Mouse (Mus musculus): ENCODE results near the gene Neu3. TPM values are rescaled to one million over a fixed set of nuclear protein-coding genes. Genes with fewer than 3 reads are reported as not detected.
"Not testable (repeated sequence)": the region's sequence is repeated elsewhere in the genome, so short reads cannot be mapped to it uniquely, and the experiment has no call there.

The Neu3 gene
- polyA plus RNA-seq, 1 experiment from 2014 or later, result 5.3 TPM

DNA sequence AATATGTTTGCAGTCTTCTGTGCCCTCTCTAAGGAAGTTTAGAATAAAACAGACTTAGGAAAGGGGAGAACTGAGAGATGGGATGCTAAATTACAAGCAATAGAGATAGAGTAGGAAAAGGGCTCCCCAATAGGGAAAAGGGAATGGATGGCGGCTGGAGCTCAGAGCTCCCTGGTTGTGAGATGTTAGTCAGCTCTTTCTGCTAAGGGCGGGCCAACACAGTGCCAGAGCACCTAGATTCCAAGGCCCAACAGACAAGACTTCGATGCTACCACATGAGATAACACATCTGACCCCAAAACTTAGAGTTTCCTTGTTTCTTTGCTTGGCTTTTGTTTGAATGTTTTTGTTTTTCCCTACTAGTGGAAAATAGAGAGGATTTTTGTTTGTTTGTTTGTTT, 24.2 kb downstream of the Neu3 start:
- not testable (repeated sequence) for H3K27ac ChIP-seq; H3K9ac ChIP-seq; H3K4me2 ChIP-seq; ATAC-seq (ENCODE audit: borderline replicate concordance, extremely low read depth, low FRiP score, low TSS enrichment); H3K4me1 ChIP-seq; H3K4me3 ChIP-seq; H3K27me3 ChIP-seq; H3K36me3 ChIP-seq; H3K9me3 ChIP-seq
- WGBS, result 84% methylated on average over 3 of the region's 3 CpGs

DNA sequence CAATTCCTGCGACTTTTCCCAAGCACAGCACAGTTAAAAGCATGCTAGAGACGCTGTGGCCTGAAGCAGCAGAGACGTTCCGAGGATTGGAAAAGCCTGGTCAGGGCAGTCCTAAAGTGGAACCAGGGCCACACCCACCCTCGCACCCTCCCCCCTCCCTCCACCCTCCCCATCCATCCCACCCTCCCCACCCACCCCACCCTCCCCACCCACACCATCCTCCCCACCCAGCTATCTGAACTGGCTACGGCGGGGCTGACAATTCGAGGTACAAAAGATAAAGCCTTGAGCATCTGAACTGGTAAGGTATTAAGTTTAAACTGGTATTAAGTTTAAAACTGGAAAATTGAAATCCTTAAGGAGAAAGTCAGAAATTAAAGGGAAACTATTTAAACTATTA, 24.7 kb downstream of the Neu3 start:
- no peak for ATAC-seq (ENCODE audit: borderline replicate concordance, extremely low read depth, low FRiP score, low TSS enrichment)

DNA sequence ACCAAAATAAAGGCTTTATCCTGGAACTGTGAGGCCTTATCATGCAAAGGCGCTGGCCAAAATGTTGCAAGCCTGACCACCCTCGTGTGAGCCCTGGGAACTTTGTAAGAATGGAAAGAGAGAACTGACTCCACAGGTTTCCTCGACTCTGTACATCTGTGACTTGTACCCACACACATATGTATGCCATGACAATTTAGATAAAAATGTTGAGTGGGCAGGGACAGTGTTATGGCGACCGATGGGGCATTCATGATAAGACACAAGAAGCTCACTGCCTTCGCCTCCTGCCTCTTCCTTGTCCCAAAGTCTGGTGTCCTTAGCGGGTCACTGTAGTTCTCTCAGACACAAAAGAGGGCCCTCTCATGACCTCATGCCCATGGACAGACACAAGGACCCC, 29.1 kb downstream of the Neu3 start:
- ATAC-seq (ENCODE audit: borderline replicate concordance, extremely low read depth, low FRiP score, low TSS enrichment), result no peak
- WGBS, result 72% methylated on average over 7 of the region's 7 CpGs
- no peaks in the 10 kb centered on the region for H3K36me3 ChIP-seq
- H3K27me3 ChIP-seq, result peaks cover 6% of the 10 kb centered on the region; the same call in 1 of the 2 replicates
- no peak overlapping the region for H3K4me2 ChIP-seq
- H3K4me1 ChIP-seq, result peaks cover 6% of the 10 kb centered on the region; the same call in 1 of the 2 replicates
- no peak overlapping the region for H3K27ac ChIP-seq
- no peaks in the 10 kb centered on the region for H3K9me3 ChIP-seq
- H3K4me3 ChIP-seq, result no peak overlapping the region
- no peak overlapping the region for H3K9ac ChIP-seq

More for the DNA sequence above, 24.7 kb downstream of the Neu3 start:
- H3K4me3 ChIP-seq, result no peak overlapping the region
- no peaks in the 10 kb centered on the region; the same call in 1 of the 2 replicates for H3K27me3 ChIP-seq
- H3K36me3 ChIP-seq, result no peaks in the 10 kb centered on the region
- H3K4me1 ChIP-seq, result no peaks in the 10 kb centered on the region
- WGBS, result 56% methylated on average over 8 of the region's 8 CpGs
- no peak overlapping the region for H3K9ac ChIP-seq
- H3K27ac ChIP-seq, result no peak overlapping the region
- H3K9me3 ChIP-seq, result no peaks in the 10 kb centered on the region
- H3K4me2 ChIP-seq, result no peak overlapping the region

DNA sequence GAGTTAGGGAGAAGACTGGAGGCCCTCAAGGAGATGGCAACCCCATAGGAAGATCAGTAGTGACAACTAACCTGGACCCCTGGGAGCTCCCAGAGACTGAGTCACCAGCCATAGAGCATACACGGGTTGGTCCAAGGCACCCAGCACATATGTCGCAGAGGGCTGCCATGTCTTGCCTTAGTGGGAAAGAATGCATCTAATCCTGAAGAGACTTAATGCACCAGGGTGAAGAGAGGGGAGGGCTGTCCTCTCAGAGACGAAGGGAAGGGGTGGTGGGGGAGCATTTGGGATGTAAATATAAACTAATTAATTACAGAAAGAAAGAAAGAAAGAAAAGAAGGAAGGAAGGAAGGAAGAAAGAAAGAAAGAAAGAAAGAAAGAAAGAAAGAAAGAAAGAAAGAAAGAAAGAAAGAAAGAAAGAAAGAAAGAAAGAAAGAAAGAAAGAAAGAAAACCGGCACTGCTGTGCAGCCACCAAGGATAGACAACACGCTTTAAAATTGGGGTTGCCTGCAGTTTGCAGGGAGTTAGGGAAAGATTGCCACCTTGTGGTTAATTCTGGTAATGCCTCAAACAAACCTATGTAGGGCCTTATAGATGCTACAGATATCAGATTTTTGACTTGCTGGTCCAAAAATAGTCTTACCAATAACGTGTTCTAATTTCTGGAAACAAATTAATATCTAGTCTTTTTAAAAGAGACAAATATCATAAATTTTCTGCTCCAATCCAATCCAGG, 30.1 kb downstream of the Neu3 start:
- WGBS, result 30% methylated on average over 6 of the region's 6 CpGs
- Histone ChIP-seq H3K9ac (no peak overlapping the region), H3K36me3 (no peaks in the 10 kb centered on the region), H3K4me2 (no peak overlapping the region), H3K27ac (no peak overlapping the region), H3K9me3 (no peaks in the 10 kb centered on the region), H3K27me3 (peaks cover 6% of the 10 kb centered on the region; the same call in 1 of the 2 replicates), H3K4me3 (no peak overlapping the region), H3K4me1 (peaks cover 6% of the 10 kb centered on the region; the same call in 1 of the 2 replicates)
- no peak for ATAC-seq (ENCODE audit: borderline replicate concordance, extremely low read depth, low FRiP score, low TSS enrichment)

DNA sequence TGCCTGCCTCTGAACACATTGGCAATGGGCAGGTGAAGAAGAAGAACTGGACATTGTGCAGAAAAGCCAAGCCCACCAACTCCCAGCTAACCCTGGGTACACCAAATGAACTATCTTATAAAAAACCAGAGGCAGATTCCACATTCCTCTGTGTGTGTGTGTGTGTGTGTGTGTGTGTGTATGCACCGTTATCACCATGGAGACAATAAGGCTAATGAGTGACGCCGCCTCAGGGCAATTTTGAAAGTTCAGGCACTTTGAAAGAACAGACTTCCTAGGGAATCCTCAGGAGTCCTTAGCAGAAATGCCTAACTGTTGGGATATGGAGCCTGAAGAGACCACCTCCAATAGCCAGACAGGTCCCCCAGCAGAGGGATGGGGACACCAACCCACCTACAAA, 31.0 kb downstream of the Neu3 start:
- Histone ChIP-seq H3K27me3 (peaks cover 6% of the 10 kb centered on the region; the same call in 1 of the 2 replicates), H3K4me1 (peaks cover 6% of the 10 kb centered on the region; the same call in 1 of the 2 replicates), H3K4me2 (no peak overlapping the region), H3K9me3 (no peaks in the 10 kb centered on the region), H3K4me3 (no peak overlapping the region), H3K36me3 (no peaks in the 10 kb centered on the region), H3K9ac (no peak overlapping the region), H3K27ac (no peak overlapping the region)
- no peak for ATAC-seq (ENCODE audit: borderline replicate concordance, extremely low read depth, low FRiP score, low TSS enrichment)
- 75% methylated on average over 3 of the region's 3 CpGs for WGBS

DNA sequence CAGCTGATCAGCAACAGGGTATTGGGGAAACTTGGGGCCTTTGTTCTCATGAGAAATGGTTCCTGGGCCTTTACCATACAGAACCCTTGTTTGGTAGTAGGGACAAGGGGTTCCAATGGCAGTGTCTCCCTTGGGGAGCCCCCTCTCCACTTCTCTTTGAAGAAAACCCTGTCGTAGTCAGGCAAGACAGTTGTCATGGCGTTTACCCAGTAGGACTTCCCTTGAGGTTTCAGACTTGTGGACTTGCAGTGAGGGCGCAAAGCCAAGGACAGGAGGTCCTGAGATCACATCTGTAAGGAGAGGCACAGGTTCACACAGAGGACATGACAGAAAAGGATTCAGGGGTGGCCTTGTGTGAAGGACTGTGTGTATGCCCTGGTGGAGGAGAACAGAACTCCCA, 31.7 kb downstream of the Neu3 start:
- no peaks in the 10 kb centered on the region for H3K36me3 ChIP-seq
- H3K27ac ChIP-seq, result no peak overlapping the region
- peaks cover 6% of the 10 kb centered on the region; the same call in 1 of the 2 replicates for H3K4me1 ChIP-seq
- ATAC-seq (ENCODE audit: borderline replicate concordance, extremely low read depth, low FRiP score, low TSS enrichment), result no peak
- H3K9ac ChIP-seq, result no peak overlapping the region
- H3K4me3 ChIP-seq, result no peak overlapping the region
- H3K27me3 ChIP-seq, result peaks cover 6% of the 10 kb centered on the region; the same call in 1 of the 2 replicates
- WGBS, result 66% methylated on average over 3 of the region's 3 CpGs
- no peaks in the 10 kb centered on the region for H3K9me3 ChIP-seq
- H3K4me2 ChIP-seq, result no peak overlapping the region

DNA sequence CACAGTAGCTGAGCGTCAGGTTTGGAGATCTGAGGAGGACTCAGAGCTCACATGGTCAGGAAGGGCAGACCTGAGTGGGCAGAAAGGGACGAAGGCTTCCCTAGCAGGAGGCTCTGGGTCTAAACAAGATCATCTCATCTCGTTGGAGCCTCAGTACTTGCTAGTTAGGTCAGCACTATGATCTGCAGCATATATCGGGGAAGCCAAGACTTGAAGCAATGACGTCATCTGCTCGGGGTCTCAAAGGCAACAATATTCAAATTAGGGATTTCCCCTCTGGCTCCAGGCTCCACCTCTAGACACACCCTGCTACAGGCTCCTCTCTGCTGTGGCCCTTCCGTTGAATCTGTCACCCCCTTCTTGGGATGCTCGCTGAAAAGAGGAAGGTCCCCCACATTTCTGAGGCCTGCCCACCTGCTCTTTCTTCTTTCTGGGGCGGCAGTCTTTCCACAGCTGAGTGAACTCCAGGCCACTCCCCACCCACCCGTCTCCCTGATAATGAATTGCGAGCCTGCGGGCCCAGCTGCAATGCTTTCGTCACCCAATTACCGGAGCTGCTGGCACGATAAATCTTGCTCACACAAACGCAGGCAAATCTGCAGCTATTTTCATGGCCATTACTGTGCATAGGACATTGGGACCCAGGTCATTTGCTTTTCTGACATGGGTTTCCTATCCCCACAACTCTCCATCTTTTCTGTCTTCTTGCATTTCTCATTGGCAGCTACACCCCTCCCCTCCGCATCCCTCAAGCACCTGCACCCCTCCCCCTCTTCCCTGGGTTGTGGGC, 32.8 kb downstream of the Neu3 start:
- H3K27ac ChIP-seq, result no peak overlapping the region
- peaks cover 6% of the 10 kb centered on the region; the same call in 1 of the 2 replicates for H3K4me1 ChIP-seq
- no peaks in the 10 kb centered on the region for H3K36me3 ChIP-seq
- no peak overlapping the region for H3K9ac ChIP-seq
- no peaks in the 10 kb centered on the region for H3K9me3 ChIP-seq
- 12% methylated on average over 17 of the region's 17 CpGs for WGBS
- ATAC-seq (ENCODE audit: borderline replicate concordance, extremely low read depth, low FRiP score, low TSS enrichment), result no peak
- no peak overlapping the region for H3K4me3 ChIP-seq
- peaks cover 6% of the 10 kb centered on the region; the same call in 1 of the 2 replicates for H3K27me3 ChIP-seq
- no peak overlapping the region for H3K4me2 ChIP-seq

DNA sequence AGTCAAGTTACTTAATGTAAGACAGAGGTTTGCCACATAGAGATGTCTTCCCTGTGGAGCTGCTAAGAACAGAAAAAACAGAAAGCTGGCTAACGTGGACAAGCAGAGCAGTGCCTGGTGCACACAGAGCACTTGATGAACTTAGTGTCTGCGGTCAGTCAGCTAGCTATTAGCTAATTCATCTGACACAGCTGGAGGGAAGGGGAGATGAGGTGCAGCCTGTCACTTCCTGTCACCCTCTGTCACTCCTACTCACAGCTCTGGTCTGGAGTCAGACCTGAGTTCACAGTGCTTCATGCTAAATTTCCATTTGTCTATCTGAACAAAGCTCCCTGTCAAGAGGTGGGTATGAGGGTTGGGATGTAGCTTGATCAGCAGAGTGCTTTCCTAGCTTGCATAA, 34.1 kb downstream of the Neu3 start:
- no peak overlapping the region for H3K9ac ChIP-seq
- H3K4me2 ChIP-seq, result no peak overlapping the region
- no peaks in the 10 kb centered on the region for H3K9me3 ChIP-seq
- ATAC-seq (ENCODE audit: borderline replicate concordance, extremely low read depth, low FRiP score, low TSS enrichment), result no peak
- peaks cover 6% of the 10 kb centered on the region; the same call in 1 of the 2 replicates for H3K4me1 ChIP-seq
- no peaks in the 10 kb centered on the region for H3K36me3 ChIP-seq
- WGBS, result 34% methylated on average over 2 of the region's 2 CpGs
- H3K4me3 ChIP-seq, result no peak overlapping the region
- H3K27ac ChIP-seq, result no peak overlapping the region
- peaks cover 6% of the 10 kb centered on the region; the same call in 1 of the 2 replicates for H3K27me3 ChIP-seq

DNA sequence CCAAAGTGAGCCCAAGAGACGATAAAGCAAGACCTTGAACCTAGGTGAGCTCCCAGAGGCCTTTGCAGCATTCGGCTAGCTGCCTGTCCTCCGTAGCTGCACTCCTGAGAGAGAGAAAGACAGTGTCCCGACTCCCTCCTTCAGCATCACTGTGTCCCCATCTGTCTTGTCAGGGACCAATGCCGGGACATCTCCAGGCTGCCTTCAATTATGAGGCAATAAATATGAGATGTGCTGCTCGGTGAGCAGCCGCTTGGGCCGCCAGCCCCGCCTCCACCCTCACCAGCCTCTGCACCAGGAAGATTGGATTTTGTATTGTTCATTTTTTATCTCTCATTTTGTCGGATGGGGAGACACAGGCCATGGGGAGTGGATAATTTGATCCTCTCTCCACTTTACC, 37.4 kb downstream of the Neu3 start:
- 60% methylated on average over 10 of the region's 10 CpGs for WGBS
- Histone ChIP-seq H3K4me1 (peaks cover 16% of the 10 kb centered on the region; the same call in 1 of the 2 replicates), H3K9ac (no peak overlapping the region), H3K27me3 (peaks cover 6% of the 10 kb centered on the region; the same call in 1 of the 2 replicates), H3K36me3 (no peaks in the 10 kb centered on the region), H3K4me3 (no peak overlapping the region), H3K9me3 (no peaks in the 10 kb centered on the region), H3K27ac (no peak overlapping the region), H3K4me2 (no peak overlapping the region)
- no peak for ATAC-seq (ENCODE audit: borderline replicate concordance, extremely low read depth, low FRiP score, low TSS enrichment)

DNA sequence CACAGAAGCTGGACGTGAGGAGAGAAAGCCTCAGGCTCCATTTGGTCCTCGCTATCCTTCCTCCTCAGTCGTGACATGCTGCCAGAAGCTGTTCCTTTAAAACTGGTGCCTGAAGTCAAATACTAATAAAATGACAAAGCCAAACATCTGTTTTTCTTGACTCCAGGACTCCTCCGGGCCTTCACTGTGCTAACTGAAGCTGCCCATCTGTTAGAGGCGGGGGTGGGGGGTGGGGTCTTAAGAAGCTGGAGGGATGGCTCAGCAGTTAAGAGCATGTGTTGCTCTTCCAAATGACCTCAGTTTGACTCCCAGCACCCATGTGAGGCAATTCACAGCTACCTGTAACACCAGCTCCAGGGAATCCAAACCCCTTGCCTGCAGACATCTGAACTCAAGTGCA, 39.7 kb downstream of the Neu3 start:
- ATAC-seq (ENCODE audit: borderline replicate concordance, extremely low read depth, low FRiP score, low TSS enrichment), result no peak; the same call in 1 of the 2 replicates

DNA sequence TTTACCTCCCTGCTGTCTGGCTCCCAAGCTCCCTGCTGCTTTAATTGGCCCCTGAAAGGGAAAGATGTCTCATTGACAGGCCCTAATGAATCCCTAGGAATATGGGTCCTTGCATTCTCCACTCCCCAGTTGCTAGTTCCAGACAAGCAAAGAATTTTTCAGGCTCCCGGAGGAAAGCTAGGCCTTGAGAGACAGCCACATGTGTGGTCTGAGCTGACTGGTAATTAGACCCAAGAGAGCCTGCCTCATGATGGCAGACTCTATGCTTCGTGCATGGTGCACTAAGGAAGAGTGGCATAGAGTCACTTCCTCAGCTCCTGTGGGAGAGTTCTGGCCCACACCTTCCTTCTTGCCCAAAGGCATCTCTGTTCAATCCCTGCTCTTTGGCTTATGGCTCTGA, 40.3 kb downstream of the Neu3 start:
- H3K4me3 ChIP-seq, result no peak overlapping the region
- H3K27ac ChIP-seq, result no peak overlapping the region
- H3K36me3 ChIP-seq, result no peaks in the 10 kb centered on the region
- H3K9me3 ChIP-seq, result no peaks in the 10 kb centered on the region
- H3K4me1 ChIP-seq, result peaks cover 10% of the 10 kb centered on the region; the same call in 1 of the 2 replicates
- no peaks in the 10 kb centered on the region for H3K27me3 ChIP-seq
- 50% methylated on average over 2 of the region's 2 CpGs for WGBS
- no peak overlapping the region for H3K4me2 ChIP-seq
- no peak for ATAC-seq (ENCODE audit: borderline replicate concordance, extremely low read depth, low FRiP score, low TSS enrichment)
- no peak overlapping the region for H3K9ac ChIP-seq

More for the DNA sequence above, 39.7 kb downstream of the Neu3 start:
- no peak overlapping the region for H3K27ac ChIP-seq
- H3K4me1 ChIP-seq, result peaks cover 10% of the 10 kb centered on the region; the same call in 1 of the 2 replicates
- no peaks in the 10 kb centered on the region for H3K36me3 ChIP-seq
- H3K27me3 ChIP-seq, result no peaks in the 10 kb centered on the region
- H3K4me3 ChIP-seq, result no peak overlapping the region
- H3K4me2 ChIP-seq, result no peak overlapping the region
- 37% methylated on average over 5 of the region's 5 CpGs for WGBS
- H3K9ac ChIP-seq, result no peak overlapping the region
- H3K9me3 ChIP-seq, result no peaks in the 10 kb centered on the region

DNA sequence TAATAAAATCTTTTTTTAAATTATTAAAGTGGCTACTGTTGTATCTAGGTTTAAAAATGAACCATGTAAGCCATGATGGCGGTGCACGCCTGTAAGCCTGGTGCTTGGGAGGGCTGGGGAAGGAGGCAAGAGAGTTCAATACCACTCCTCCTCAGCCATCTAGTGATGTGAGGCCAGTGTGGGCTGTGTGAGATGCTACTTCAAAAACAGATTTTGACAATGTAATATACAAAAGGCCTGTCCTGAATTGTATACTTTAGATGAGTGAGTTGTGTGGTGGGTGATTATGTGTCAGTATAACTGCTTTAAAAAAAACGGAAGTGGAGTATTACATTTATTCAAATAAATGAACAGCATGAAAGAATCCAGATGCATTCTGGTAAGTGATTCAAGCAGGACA, 41.4 kb downstream of the Neu3 start:
- no peaks in the 10 kb centered on the region for H3K36me3 ChIP-seq
- ATAC-seq (ENCODE audit: borderline replicate concordance, extremely low read depth, low FRiP score, low TSS enrichment), result no peak
- no peaks in the 10 kb centered on the region for H3K27me3 ChIP-seq
- WGBS, result 60% methylated on average over 3 of the region's 3 CpGs
- H3K4me2 ChIP-seq, result no peak overlapping the region
- no peak overlapping the region for H3K4me3 ChIP-seq
- H3K9me3 ChIP-seq, result no peaks in the 10 kb centered on the region
- peaks cover 10% of the 10 kb centered on the region; the same call in 1 of the 2 replicates for H3K4me1 ChIP-seq
- H3K27ac ChIP-seq, result no peak overlapping the region
- H3K9ac ChIP-seq, result no peak overlapping the region
